Mouse (Mus musculus) heart, postnatal 0 days (tissue): ENCODE data around the gene Larp4b.

Experiments
- CTCF ChIP-seq: IDR thresholded peaks from 2 replicates; pipeline ENCODE4 v1.5.1; 2016; ENCODE audit warnings: antibody characterized with exemption, control low read depth, low read depth
- EP300 ChIP-seq: IDR thresholded peaks from 2 replicates; pipeline ENCODE4 v1.6.1; 2016; ENCODE audit warnings: antibody characterized with exemption, low read depth

DNA sequence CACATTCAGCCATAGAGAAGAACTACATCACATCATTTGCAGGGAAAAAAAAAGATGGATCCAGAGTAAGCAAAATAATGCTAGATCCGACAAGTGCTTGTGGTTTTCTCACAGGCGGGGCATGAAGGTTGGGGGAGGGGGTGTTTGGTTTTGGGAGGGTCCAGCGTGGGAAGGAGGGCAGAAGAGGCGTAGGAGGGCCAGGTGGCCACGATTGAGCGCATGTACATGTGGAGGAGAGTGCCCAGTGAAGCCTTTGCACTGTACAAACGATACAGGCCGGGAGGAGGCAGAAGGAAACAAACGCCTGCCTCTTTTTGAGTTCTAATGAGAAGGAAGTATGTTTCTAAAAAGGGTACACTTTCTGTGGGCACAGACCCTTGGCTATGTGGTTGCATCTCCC lies 60.1 kb downstream of the Larp4b start:
- TF ChIP-seq EP300, result no peak
- no peak for TF ChIP-seq CTCF
